Mouse (Mus musculus) adrenal gland, adult 18-20 months (tissue): Measurements from ENCODE around the gene Mvp. TPM values are rescaled to one million over a fixed set of nuclear protein-coding genes. Genes with fewer than 3 reads are reported as not detected.
A peak's percentile ranks its signal among the peaks of the same experiment; 100 is the strongest.

Source experiments
- DNase-seq, 2 experiments: peaks; one replicate each; pipeline ENCODE4 v3.0.0; 2021 to 2022; ENCODE audit warnings: low spot score in 2 of 2
- microRNA-seq, 2 experiments: library from miRNA; unstranded; fragments of <30 nt; microRNA quantifications; one replicate each; pipeline ENCODE4 v1.2.0; 2021; ENCODE audit warnings: borderline number of aligned reads in 2 of 2
- total RNA-seq, 2 experiments: library from RNA; stranded (reverse); gene quantifications; 1 replicate in 1 of 2; 2 replicates in 1 of 2; pipeline ENCODE4 v1.2.3; 2021

Gene Mvp
- total RNA-seq, 2 experiments from 2014 or later, result 92.6 to 135 TPM

DNA sequence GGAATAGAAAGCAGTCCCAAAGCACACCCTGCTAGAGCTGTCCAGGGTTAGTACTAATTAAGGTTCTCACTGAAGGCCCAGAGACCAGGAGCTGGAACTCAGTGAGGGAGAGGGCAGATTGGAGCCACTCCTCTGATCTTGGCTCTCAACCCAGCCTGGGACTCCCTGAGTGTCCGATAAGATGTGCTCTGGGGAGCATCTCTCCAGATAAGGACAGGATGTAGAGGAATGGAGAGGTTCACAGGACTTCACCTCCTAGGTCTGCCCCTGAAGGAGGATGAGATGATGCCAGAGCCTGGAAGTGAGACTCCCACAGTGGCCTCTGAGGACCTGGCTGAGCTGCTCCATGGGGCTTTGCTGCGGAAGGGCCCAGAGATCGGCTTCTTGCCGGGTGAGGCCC, 62.7 kb downstream of the Mvp start:
- no peak for DNase-seq

DNA sequence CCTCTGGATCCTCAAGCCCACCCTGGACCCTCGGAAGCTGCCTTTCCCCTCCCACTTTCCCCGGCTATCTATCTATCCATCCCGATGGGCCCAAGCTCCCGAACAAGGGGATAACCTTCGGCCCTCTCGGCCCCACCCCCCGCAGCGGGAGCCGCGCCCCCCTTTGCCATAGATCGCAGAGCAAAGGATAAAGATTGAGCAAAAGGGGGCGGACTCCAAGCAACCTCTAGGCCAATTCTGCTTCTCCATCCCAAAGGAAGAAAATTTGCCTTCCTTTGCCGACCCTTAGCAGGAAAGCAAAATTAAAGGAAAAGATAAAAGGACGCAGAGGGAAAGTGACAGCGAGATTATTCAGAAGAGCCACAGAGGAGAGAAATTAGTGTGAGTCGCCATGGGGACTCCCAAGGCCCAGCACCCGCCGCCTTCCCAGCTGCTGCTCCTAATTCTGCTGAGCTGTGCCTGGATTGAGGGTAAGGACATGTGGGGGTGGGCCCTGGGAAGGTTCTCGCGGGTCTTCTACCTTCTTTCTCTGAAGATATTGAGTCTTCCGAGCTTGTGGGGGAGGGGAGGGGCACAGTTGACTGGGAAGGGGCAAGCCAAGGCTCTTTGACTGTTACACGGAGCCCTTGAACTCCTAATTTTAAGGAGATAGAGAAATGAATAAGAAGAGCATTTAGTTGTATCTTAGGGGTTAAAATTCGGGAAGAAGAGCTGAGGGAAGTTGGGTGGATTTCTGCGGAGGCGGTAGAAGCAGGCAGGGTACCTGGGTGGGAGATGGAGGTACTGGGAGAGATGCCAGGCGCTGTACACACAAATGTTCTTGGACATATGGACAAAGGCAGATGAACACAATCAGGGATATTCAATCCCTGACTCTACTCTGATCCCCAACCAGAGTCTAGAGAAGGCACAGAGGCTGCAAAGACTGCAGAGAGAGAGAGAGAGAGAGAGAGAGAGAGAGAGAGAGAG, 63.5 kb downstream of the Mvp start:
- DNase-seq, result no peak

- DNase-seq, result peak; percentile 91 to 93
These were observed 64.4 kb downstream of the Mvp start, which contains the start of gene Sez6l2 for GRCm38 (mm10) chr7:126949793-126950646. TSS of gene Sez6l2 (plus strand) at chr7:126950563.

GRCm38 (mm10) chr7:126949403-126949792, 65.0 kb downstream of the Mvp start, which contains the start of gene Asphd1:
TSS of gene Asphd1 (minus strand) at chr7:126949582.
- no peak for DNase-seq

DNA sequence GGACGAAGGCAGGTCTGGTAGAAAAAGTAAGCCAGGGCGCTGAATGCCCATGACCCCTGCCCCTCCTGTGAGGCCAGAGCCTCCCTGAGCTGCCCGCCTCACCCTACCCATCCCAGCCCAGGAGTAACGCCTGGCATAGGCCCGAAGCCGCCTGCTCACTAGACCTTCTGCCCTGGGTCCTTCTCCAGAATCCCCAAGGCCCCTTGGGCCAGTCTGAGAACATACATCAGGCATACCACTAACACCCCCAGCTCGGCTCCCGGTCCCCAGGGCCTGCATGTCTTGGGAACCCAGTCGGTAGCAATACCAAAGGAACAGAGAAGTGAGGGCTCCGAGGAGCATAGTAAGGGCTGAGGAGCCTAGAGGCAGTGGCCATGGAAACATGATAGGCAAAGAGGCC, 65.8 kb downstream of the Mvp start:
- no peak for DNase-seq

GRCm38 (mm10) chr7:126946530-126946929, 67.9 kb downstream of the Mvp start:
- DNase-seq, result peak in 1 of 2 experiments; percentile 38

DNA sequence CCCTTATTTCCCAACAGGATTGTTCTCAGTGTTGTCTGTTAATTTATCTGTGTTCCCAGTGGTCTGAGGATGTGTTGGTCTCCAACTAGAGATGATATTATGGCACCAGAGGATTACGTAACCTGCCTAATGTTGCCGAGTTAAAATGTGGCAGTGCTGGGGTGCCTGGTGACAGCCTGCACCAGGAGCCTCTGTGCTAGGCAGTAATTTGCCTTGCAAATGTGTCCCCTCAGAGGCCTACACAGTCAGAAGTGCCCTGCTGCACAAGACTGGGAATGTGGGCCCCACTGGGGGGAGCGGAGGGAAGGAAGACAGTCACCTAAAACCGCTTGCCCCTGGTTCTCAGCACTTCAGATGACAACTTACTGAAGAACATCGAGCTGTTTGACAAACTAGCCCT, 72.6 kb downstream of the Mvp start:
- no peak for DNase-seq

DNA sequence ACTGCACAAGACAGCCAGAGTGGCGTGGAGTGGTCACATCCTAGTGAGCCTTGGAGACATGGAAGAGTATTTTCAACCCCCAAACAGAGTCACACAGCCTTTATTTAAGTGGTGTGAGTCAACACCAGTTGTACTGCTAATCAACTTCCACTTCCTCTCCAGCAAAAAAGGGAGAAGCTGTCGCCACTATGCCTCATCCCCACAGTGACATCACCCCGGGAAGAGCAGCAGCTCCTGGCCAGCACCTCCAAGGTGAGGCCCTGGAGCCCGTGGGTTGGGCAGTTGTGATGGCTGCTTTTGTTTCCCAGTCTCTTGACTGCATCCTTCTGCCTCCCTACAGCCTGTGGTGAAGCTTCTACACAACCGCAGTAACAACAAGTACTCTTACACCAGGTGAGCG, 73.2 kb downstream of the Mvp start:
- DNase-seq, result no peak

Small RNA genes within 50 kb of the gene (microRNA-seq; reads per million reads assigned to microRNA genes)
- 0 reads per million in 2 experiments for gene Gm44343

Other genes with a start within 250 kb of the Mvp start
- gene Gdpd3, start 248.3 kb downstream of the Mvp start, total RNA-seq, result 1 to 10 TPM; 2.7 to 4.3 TPM
- gene Ypel3, start 237.7 kb downstream of the Mvp start, total RNA-seq, result 10 to 100 TPM; 93.7 to 95.0 TPM
- under 1 TPM; 0.53 to 0.64 TPM for gene Tbx6, start 233.1 kb downstream of the Mvp start, total RNA-seq
- 10 to 100 TPM; 75.4 to 85.9 TPM for gene Ppp4c, start 222.1 kb downstream of the Mvp start, total RNA-seq
- 10 to 100 TPM; 17.1 to 63.4 TPM for gene Fam57b, start 217.0 kb downstream of the Mvp start, total RNA-seq
- not detected for gene 4930451I11Rik, start 183.0 kb downstream of the Mvp start, total RNA-seq
- under 1 TPM; 0.13 to 0.50 TPM for gene Doc2a, start 167.2 kb downstream of the Mvp start, total RNA-seq
- gene Hirip3, start 152.6 kb downstream of the Mvp start, total RNA-seq, result 10 to 100 TPM in 1 of 2 experiments, 1 to 10 TPM in 1; 9.8 to 11.8 TPM
- gene Ino80e, start 152.2 kb downstream of the Mvp start, total RNA-seq, result 10 to 100 TPM; 38.4 to 42.5 TPM
- 10 to 100 TPM; 67.1 to 70.6 TPM for gene Taok2, start 129.9 kb downstream of the Mvp start, total RNA-seq
- gene Tmem219, start 91.7 kb downstream of the Mvp start, total RNA-seq, result 10 to 100 TPM; 30.7 to 32.8 TPM
- gene Kctd13, start 85.7 kb downstream of the Mvp start, total RNA-seq, result 10 to 100 TPM; 18.7 to 21.8 TPM
- gene Asphd1, start 65.0 kb downstream of the Mvp start, total RNA-seq, result 1 to 10 TPM; 1.6 to 1.7 TPM
- 10 to 100 TPM; 46.6 to 84.4 TPM for gene Sez6l2, start 64.1 kb downstream of the Mvp start, total RNA-seq
- gene Cdipt, start 38.7 kb downstream of the Mvp start, total RNA-seq, result 10 to 100 TPM; 75.0 to 82.1 TPM
- under 1 TPM; 0.42 to 0.70 TPM for gene Cdiptos, start 38.5 kb downstream of the Mvp start, total RNA-seq
- gene Pagr1b, start 1.9 kb upstream of the Mvp start, total RNA-seq, result 1 to 10 TPM; 1.3 to 3.0 TPM
- 10 to 100 TPM in 1 of 2 experiments, 1 to 10 TPM in 1; 5.5 to 16.5 TPM for gene Pagr1a, start 2.7 kb upstream of the Mvp start, total RNA-seq
- 10 to 100 TPM; 12.9 to 27.0 TPM for gene Gm42742, start 6.5 kb upstream of the Mvp start, total RNA-seq
- gene Prrt2, start 6.6 kb upstream of the Mvp start, total RNA-seq, result 1 to 10 TPM; 3.7 to 4.4 TPM
- gene Maz, start 12.4 kb upstream of the Mvp start, total RNA-seq, result 100 to 1,000 TPM in 1 of 2 experiments, 10 to 100 TPM in 1; 86.0 to 132 TPM
- gene Kif22, start 27.9 kb upstream of the Mvp start, total RNA-seq, result 1 to 10 TPM; 1.7 to 2.4 TPM
- not detected for gene Zg16, start 72.7 kb upstream of the Mvp start, total RNA-seq
- 1 to 10 TPM in 1 of 2 experiments, under 1 TPM in 1; 0.96 to 1.6 TPM for gene AI467606, start 76.7 kb upstream of the Mvp start, total RNA-seq
- gene Qprt, start 107.6 kb upstream of the Mvp start, total RNA-seq, result under 1 TPM; 0.30 to 0.51 TPM
- gene Spn, start 123.2 kb upstream of the Mvp start, total RNA-seq, result 1 to 10 TPM in 1 of 2 experiments, under 1 TPM in 1; 0.89 to 1.3 TPM
- 10 to 100 TPM; 51.6 to 62.3 TPM for gene Cd2bp2, start 181.4 kb upstream of the Mvp start, total RNA-seq
- gene Tbc1d10b, start 193.8 kb upstream of the Mvp start, total RNA-seq, result 10 to 100 TPM; 43.3 to 47.5 TPM
- 10 to 100 TPM in 1 of 2 experiments, under 1 TPM in 1; 0.66 to 16.3 TPM for gene Mylpf, start 194.3 kb upstream of the Mvp start, total RNA-seq
- gene Zfp553, start 218.4 kb upstream of the Mvp start, total RNA-seq, result 10 to 100 TPM; 12.6 to 14.8 TPM
- 1 to 10 TPM; 7.8 to 8.7 TPM for gene Sept1, start 218.5 kb upstream of the Mvp start, total RNA-seq
- 10 to 100 TPM; 23.6 to 29.6 TPM for gene Zfp771, start 229.7 kb upstream of the Mvp start, total RNA-seq
- gene Dctpp1, start 246.1 kb upstream of the Mvp start, total RNA-seq, result 10 to 100 TPM; 27.9 to 29.5 TPM